Mouse (Mus musculus): ENCODE data around the gene Cyb5r2. TPM values are rescaled to one million over a fixed set of nuclear protein-coding genes. Genes with fewer than 3 reads are reported as not detected.

Cyb5r2 gene
- polyA plus RNA-seq, 1 experiment, result not detected

- H3K79me3 ChIP-seq (ENCODE audit: low read depth), result no peaks in the 10 kb centered on the region
- no peaks in the 10 kb centered on the region for H3K36me3 ChIP-seq (ENCODE audit: control insufficient read depth, insufficient read depth)
- TF ChIP-seq MYOG (IDR thresholded peaks at IDR 0.05; ENCODE audit: control insufficient read depth, extremely low read depth, insufficient read length) (no peak), MAX (IDR thresholded peaks at IDR 0.05) (no peak)
- H3K79me2 ChIP-seq (ENCODE audit: control insufficient read depth, insufficient read depth), result no peaks in the 10 kb centered on the region
- H3ac ChIP-seq (ENCODE audit: control insufficient read depth, insufficient read length, low read depth), result no peak overlapping the region
- H3K27me3 ChIP-seq (ENCODE audit: control insufficient read depth, insufficient read depth, insufficient read length), result no peaks in the 10 kb centered on the region
- no peak overlapping the region for H3K4me3 ChIP-seq (ENCODE audit: insufficient read depth, poor library complexity, severe bottlenecking)
These were observed 8.1 kb downstream of the Cyb5r2 start for GRCm38 (mm10) chr7:107749721-107750120.

GRCm38 (mm10) chr7:107749270-107749669, 8.6 kb downstream of the Cyb5r2 start:
- Histone ChIP-seq H3K79me3 (ENCODE audit: low read depth) (no peaks in the 10 kb centered on the region), H3K36me3 (ENCODE audit: control insufficient read depth, insufficient read depth) (no peaks in the 10 kb centered on the region), H3K27me3 (ENCODE audit: control insufficient read depth, insufficient read depth, insufficient read length) (no peaks in the 10 kb centered on the region), H3K4me3 (ENCODE audit: insufficient read depth, poor library complexity, severe bottlenecking) (no peak overlapping the region), H3ac (ENCODE audit: control insufficient read depth, insufficient read length, low read depth) (no peak overlapping the region), H3K79me2 (ENCODE audit: control insufficient read depth, insufficient read depth) (no peaks in the 10 kb centered on the region)
- TF ChIP-seq MYOG (IDR thresholded peaks at IDR 0.05; ENCODE audit: control insufficient read depth, extremely low read depth, insufficient read length) (no peak), CEBPB (IDR thresholded peaks at IDR 0.05; ENCODE audit: low read depth) (no peak), MYOD1 (IDR thresholded peaks at IDR 0.05; ENCODE audit: control insufficient read depth, insufficient read length, low read depth) (no peak), FOSL1 (IDR thresholded peaks at IDR 0.05; ENCODE audit: insufficient read depth, low read length, poor library complexity, severe bottlenecking) (no peak), MAX (IDR thresholded peaks at IDR 0.05) (no peak), USF1 (IDR thresholded peaks at IDR 0.05; ENCODE audit: low read depth) (no peak), CTCF (IDR thresholded peaks at IDR 0.05; ENCODE audit: control insufficient read depth, insufficient read depth, insufficient read length) (no peak)

GRCm38 (mm10) chr7:107747954-107748353, 9.9 kb downstream of the Cyb5r2 start:
- no peaks in the 10 kb centered on the region for H3K79me2 ChIP-seq (ENCODE audit: control insufficient read depth, insufficient read depth)
- no peaks in the 10 kb centered on the region for H3K27me3 ChIP-seq (ENCODE audit: control insufficient read depth, insufficient read depth, insufficient read length)
- H3K36me3 ChIP-seq (ENCODE audit: control insufficient read depth, insufficient read depth), result no peaks in the 10 kb centered on the region
- no peak overlapping the region for H3K4me3 ChIP-seq (ENCODE audit: insufficient read depth, poor library complexity, severe bottlenecking)
- no peaks in the 10 kb centered on the region for H3K79me3 ChIP-seq (ENCODE audit: low read depth)
- no peak for TF ChIP-seq CEBPB (IDR thresholded peaks at IDR 0.05; ENCODE audit: low read depth)
- TF ChIP-seq FOSL1 (IDR thresholded peaks at IDR 0.05; ENCODE audit: insufficient read depth, low read length, poor library complexity, severe bottlenecking), result no peak
- no peak for TF ChIP-seq CTCF (IDR thresholded peaks at IDR 0.05; ENCODE audit: control insufficient read depth, insufficient read depth, insufficient read length)
- TF ChIP-seq MYOD1 (IDR thresholded peaks at IDR 0.05; ENCODE audit: control insufficient read depth, insufficient read length, low read depth), result no peak
- no peak for TF ChIP-seq MYOG (IDR thresholded peaks at IDR 0.05; ENCODE audit: control insufficient read depth, extremely low read depth, insufficient read length)
- no peak for TF ChIP-seq USF1 (IDR thresholded peaks at IDR 0.05; ENCODE audit: low read depth)
- no peak for TF ChIP-seq MAX (IDR thresholded peaks at IDR 0.05)
- no peak overlapping the region for H3ac ChIP-seq (ENCODE audit: control insufficient read depth, insufficient read length, low read depth)

- Histone ChIP-seq H3K79me2 (ENCODE audit: control insufficient read depth, insufficient read depth) (no peaks in the 10 kb centered on the region), H3K4me3 (ENCODE audit: insufficient read depth, poor library complexity, severe bottlenecking) (no peak overlapping the region), H3K27me3 (ENCODE audit: control insufficient read depth, insufficient read depth, insufficient read length) (no peaks in the 10 kb centered on the region), H3K79me3 (ENCODE audit: low read depth) (no peaks in the 10 kb centered on the region), H3K36me3 (ENCODE audit: control insufficient read depth, insufficient read depth) (no peaks in the 10 kb centered on the region), H3ac (ENCODE audit: control insufficient read depth, insufficient read length, low read depth) (no peak overlapping the region)
- TF ChIP-seq CTCF (IDR thresholded peaks at IDR 0.05; ENCODE audit: control insufficient read depth, insufficient read depth, insufficient read length), result no peak
- TF ChIP-seq MYOG (IDR thresholded peaks at IDR 0.05; ENCODE audit: control insufficient read depth, extremely low read depth, insufficient read length), result no peak
- no peak for TF ChIP-seq FOSL1 (IDR thresholded peaks at IDR 0.05; ENCODE audit: insufficient read depth, low read length, poor library complexity, severe bottlenecking)
- no peak for TF ChIP-seq USF1 (IDR thresholded peaks at IDR 0.05; ENCODE audit: low read depth)
- TF ChIP-seq MAX (IDR thresholded peaks at IDR 0.05), result no peak
- TF ChIP-seq MYOD1 (IDR thresholded peaks at IDR 0.05; ENCODE audit: control insufficient read depth, insufficient read length, low read depth), result no peak
- no peak for TF ChIP-seq CEBPB (IDR thresholded peaks at IDR 0.05; ENCODE audit: low read depth)
These were observed 10.4 kb downstream of the Cyb5r2 start for GRCm38 (mm10) chr7:107747476-107747875.

GRCm38 (mm10) chr7:107746036-107746435, 11.8 kb downstream of the Cyb5r2 start:
- H3K79me2 ChIP-seq (ENCODE audit: control insufficient read depth, insufficient read depth), result no peaks in the 10 kb centered on the region
- H3K4me3 ChIP-seq (ENCODE audit: insufficient read depth, poor library complexity, severe bottlenecking), result no peak overlapping the region
- H3K36me3 ChIP-seq (ENCODE audit: control insufficient read depth, insufficient read depth), result no peaks in the 10 kb centered on the region
- H3ac ChIP-seq (ENCODE audit: control insufficient read depth, insufficient read length, low read depth), result no peak overlapping the region
- no peaks in the 10 kb centered on the region for H3K79me3 ChIP-seq (ENCODE audit: low read depth)
- TF ChIP-seq MAX (IDR thresholded peaks at IDR 0.05) (no peak), CTCF (IDR thresholded peaks at IDR 0.05; ENCODE audit: control insufficient read depth, insufficient read depth, insufficient read length) (no peak), FOSL1 (IDR thresholded peaks at IDR 0.05; ENCODE audit: insufficient read depth, low read length, poor library complexity, severe bottlenecking) (no peak), USF1 (IDR thresholded peaks at IDR 0.05; ENCODE audit: low read depth) (no peak), MYOD1 (IDR thresholded peaks at IDR 0.05; ENCODE audit: control insufficient read depth, insufficient read length, low read depth) (no peak), CEBPB (IDR thresholded peaks at IDR 0.05; ENCODE audit: low read depth) (no peak), MYOG (IDR thresholded peaks at IDR 0.05; ENCODE audit: control insufficient read depth, extremely low read depth, insufficient read length) (no peak)
- H3K27me3 ChIP-seq (ENCODE audit: control insufficient read depth, insufficient read depth, insufficient read length), result no peaks in the 10 kb centered on the region

- TF ChIP-seq MYOD1 (IDR thresholded peaks at IDR 0.05; ENCODE audit: control insufficient read depth, insufficient read length, low read depth) (no peak), USF1 (IDR thresholded peaks at IDR 0.05; ENCODE audit: low read depth) (no peak), FOSL1 (IDR thresholded peaks at IDR 0.05; ENCODE audit: insufficient read depth, low read length, poor library complexity, severe bottlenecking) (no peak), MYOG (IDR thresholded peaks at IDR 0.05; ENCODE audit: control insufficient read depth, extremely low read depth, insufficient read length) (no peak), MAX (IDR thresholded peaks at IDR 0.05) (no peak), CTCF (IDR thresholded peaks at IDR 0.05; ENCODE audit: control insufficient read depth, insufficient read depth, insufficient read length) (no peak), CEBPB (IDR thresholded peaks at IDR 0.05; ENCODE audit: low read depth) (no peak)
- Histone ChIP-seq H3K27me3 (ENCODE audit: control insufficient read depth, insufficient read depth, insufficient read length) (no peaks in the 10 kb centered on the region), H3K36me3 (ENCODE audit: control insufficient read depth, insufficient read depth) (no peaks in the 10 kb centered on the region), H3ac (ENCODE audit: control insufficient read depth, insufficient read length, low read depth) (no peak overlapping the region), H3K79me2 (ENCODE audit: control insufficient read depth, insufficient read depth) (no peaks in the 10 kb centered on the region), H3K4me3 (ENCODE audit: insufficient read depth, poor library complexity, severe bottlenecking) (no peak overlapping the region), H3K79me3 (ENCODE audit: low read depth) (no peaks in the 10 kb centered on the region)
These were observed 12.7 kb downstream of the Cyb5r2 start for GRCm38 (mm10) chr7:107745111-107745510.
